Mouse (Mus musculus) limb, embryonic 14.5 days (tissue): ENCODE data around the gene Taf7l. TPM values are rescaled to one million over a fixed set of nuclear protein-coding genes. Genes with fewer than 3 reads are reported as not detected.

Experiments
- ATAC-seq: fragments of 200-750 bp; cut with Nextera tagmentation; 2 replicates; pipeline ENCODE4 v1.8.0; 2017; ENCODE audit warnings: low read depth, moderate number of reproducible peaks, moderate TSS enrichment; ENCODE audit not compliant: low FRiP score
- DNase-seq: peaks from one replicate; pipeline ENCODE4 v3.0.0-alpha.2; 2015; ENCODE audit warnings: low spot score
- H3K27ac ChIP-seq: fragments of 300-500 bp; sonication (generic); replicated peaks from 2 replicates; pipeline ENCODE4 v1.5.1; 2014; ENCODE audit warnings: low read depth, mild to moderate bottlenecking, low read length, moderate library complexity, mixed read lengths
- H3K27me3 ChIP-seq: fragments of 300-500 bp; sonication (generic); 2 replicates; pipeline ENCODE4 v1.6.1; 2014; ENCODE audit warnings: low read length, mixed read lengths; ENCODE audit not compliant: control insufficient read depth, insufficient read depth
- H3K36me3 ChIP-seq: fragments of 300-500 bp; sonication (generic); 2 replicates; pipeline ENCODE4 v1.6.1; 2014; ENCODE audit warnings: mild to moderate bottlenecking, low read length, moderate library complexity, mixed read lengths; ENCODE audit not compliant: control insufficient read depth, insufficient read depth
- H3K4me1 ChIP-seq: fragments of 300-500 bp; sonication (generic); 2 replicates; pipeline ENCODE4 v1.6.1; 2014; ENCODE audit warnings: antibody characterized with exemption, low read length, mixed read lengths; ENCODE audit not compliant: control insufficient read depth, insufficient read depth
- H3K4me2 ChIP-seq: fragments of 300-500 bp; sonication (generic); replicated peaks from 2 replicates; pipeline ENCODE4 v1.6.1; 2014; ENCODE audit warnings: low read depth, mild to moderate bottlenecking, low read length, moderate library complexity; ENCODE audit not compliant: severe bottlenecking
- H3K4me3 ChIP-seq: fragments of 300-500 bp; sonication (generic); replicated peaks from 2 replicates; pipeline ENCODE4 v1.5.1; 2014; ENCODE audit warnings: low read length
- H3K9ac ChIP-seq: fragments of 300-500 bp; sonication (generic); 2 replicates; pipeline ENCODE4 v1.6.1; 2014; ENCODE audit warnings: mild to moderate bottlenecking, low read depth, low read length, moderate library complexity; ENCODE audit not compliant: severe bottlenecking
- H3K9me3 ChIP-seq: fragments of 300-500 bp; sonication (generic); 2 replicates; pipeline ENCODE4 v1.6.1; 2016; ENCODE audit warnings: low read length; ENCODE audit not compliant: control insufficient read depth
- POLR2A ChIP-seq: fragments of 200-500 bp; IDR thresholded peaks from 2 replicates; pipeline ENCODE4 v1.8.0; 2012; ENCODE audit warnings: inconsistent platforms, mild to moderate bottlenecking, moderate library complexity, borderline replicate concordance; ENCODE audit not compliant: insufficient read depth, insufficient read length; ENCODE audit errors: extremely low read depth
- WGBS: fragments of 180-500 bp; shearing (Covaris S2); extraction: QIAGEN DNeasy Blood & Tissue Kit; methylation state at CpG from one replicate; pipeline ENCODE4 v1.1.7; 2014; 5-methylcytosine and 5-hydroxymethylcytosine counted together
- polyA plus RNA-seq, 2 experiments: library from polyadenylated mRNA; depleted of rRNA in 1 of 2; stranded (reverse) in 1 of 2; unstranded in 1 of 2; fragments of >200 nt; fragmentation: Nextera tagmentation in 1 of 2; extraction: Ambion mirVana in 1 of 2; gene quantifications; 2 replicates each; pipeline versions ENCODE4 v1.2.1 to v1.2.3; 2012 to 2014

Taf7l gene
- polyA plus RNA-seq, 2 experiments, result 0.28 to 0.94 TPM

DNA sequence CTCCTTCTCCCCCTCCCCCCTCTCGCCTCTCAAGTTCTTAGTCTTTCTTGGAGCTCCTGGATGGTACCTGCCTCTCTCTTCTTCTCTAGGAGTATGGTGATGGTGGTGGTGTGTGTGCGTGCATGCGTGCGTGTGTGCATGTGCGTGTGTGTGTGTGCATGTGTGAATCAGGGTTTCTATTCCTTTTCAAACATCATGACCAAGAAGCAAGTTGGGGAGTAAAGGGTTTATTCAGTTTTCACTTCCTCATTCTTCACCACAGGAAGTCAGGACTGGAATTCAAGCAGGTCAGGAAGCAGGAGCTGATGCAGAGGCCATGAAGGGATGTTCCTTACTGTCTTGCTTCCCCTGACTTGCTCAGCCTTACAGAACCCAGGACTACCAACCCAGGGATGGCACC lies 52.0 kb downstream of the Taf7l start:
- no peak for ATAC-seq
- Histone ChIP-seq H3K9ac (no peak overlapping the region), H3K27me3 (no peaks in the 10 kb centered on the region), H3K36me3 (no peaks in the 10 kb centered on the region), H3K9me3 (no peaks in the 10 kb centered on the region), H3K4me3 (no peak overlapping the region), H3K4me2 (no peak overlapping the region), H3K27ac (no peak overlapping the region), H3K4me1 (no peaks in the 10 kb centered on the region)
- no peak for DNase-seq
- TF ChIP-seq POLR2A, result no peak
- WGBS, result 89% methylated on average over 5 of the region's 5 CpGs

DNA sequence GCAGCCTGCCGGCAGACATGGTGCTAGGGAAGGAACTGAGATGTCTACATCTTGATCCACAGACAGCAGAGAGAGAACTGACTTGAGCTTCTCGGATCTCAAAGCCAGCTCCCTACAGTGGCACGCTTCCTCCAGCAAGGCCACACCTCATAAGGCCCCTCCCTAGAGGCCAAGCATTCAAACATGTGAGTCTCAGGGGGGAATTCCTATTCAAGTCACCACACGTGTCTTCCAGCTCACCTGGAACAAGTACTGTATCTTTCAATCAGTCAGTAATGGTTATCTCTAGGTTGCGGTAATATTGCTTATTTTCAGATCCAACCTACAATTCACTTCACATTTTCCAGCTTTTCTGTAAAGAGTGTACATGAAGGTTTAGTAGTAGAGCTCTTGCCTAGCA lies 56.2 kb downstream of the Taf7l start:
- ATAC-seq, result no peak
- H3K9me3 ChIP-seq, result no peaks in the 10 kb centered on the region
- no peak for TF ChIP-seq POLR2A

DNA sequence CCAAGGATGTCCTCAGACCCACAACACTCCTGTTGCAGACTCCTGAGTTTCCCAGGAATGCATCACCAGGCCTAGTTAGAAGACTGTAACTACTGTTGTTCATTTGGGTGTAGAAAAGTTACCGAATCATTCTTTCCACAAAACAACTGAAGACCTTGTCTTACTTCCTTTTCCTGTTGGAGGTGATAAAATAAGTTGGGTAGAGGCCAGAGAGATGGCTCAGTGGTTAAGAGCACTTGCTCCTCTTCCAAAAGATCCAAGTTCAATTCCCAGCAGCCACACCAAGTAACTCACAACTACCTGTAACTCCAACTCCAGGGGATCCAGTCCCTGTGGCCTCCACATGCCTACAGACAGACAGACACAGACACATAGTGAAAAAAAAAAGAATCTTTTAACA lies 64.2 kb downstream of the Taf7l start:
- DNase-seq (no peak), ATAC-seq (no peak)
- Histone ChIP-seq H3K9ac (no peak overlapping the region), H3K27me3 (no peaks in the 10 kb centered on the region), H3K36me3 (no peaks in the 10 kb centered on the region), H3K4me2 (no peak overlapping the region), H3K4me1 (no peaks in the 10 kb centered on the region), H3K9me3 (no peaks in the 10 kb centered on the region), H3K27ac (no peak overlapping the region), H3K4me3 (no peak overlapping the region)
- no peak for TF ChIP-seq POLR2A
- 76% methylated on average over 1 of the region's 1 CpGs for WGBS

More for the DNA sequence above, 56.2 kb downstream of the Taf7l start:
- no peaks in the 10 kb centered on the region for H3K36me3 ChIP-seq
- H3K27ac ChIP-seq, result no peak overlapping the region
- H3K4me3 ChIP-seq, result no peak overlapping the region
- 78% methylated on average over 5 of the region's 5 CpGs for WGBS
- DNase-seq, result no peak
- H3K4me1 ChIP-seq, result no peaks in the 10 kb centered on the region
- H3K4me2 ChIP-seq, result no peak overlapping the region
- H3K9ac ChIP-seq, result no peak overlapping the region
- H3K27me3 ChIP-seq, result no peaks in the 10 kb centered on the region

Other genes with a start within 250 kb of the Taf7l start
- gene Trmt2b, start 199.5 kb downstream of the Taf7l start, polyA plus RNA-seq (2012; rRNA removed), result 11.2 and 11.3 TPM in 2 replicates
- 16.3 and 18.2 TPM in 2 replicates for gene Trmt2b, start 199.5 kb downstream of the Taf7l start, polyA plus RNA-seq (2014; fragmentation: Nextera tagmentation; extraction: Ambion mirVana)
- 9.2 and 9.8 TPM in 2 replicates for gene Tmem35a, start 181.3 kb downstream of the Taf7l start, polyA plus RNA-seq (2012; rRNA removed)
- gene Tmem35a, start 181.3 kb downstream of the Taf7l start, polyA plus RNA-seq (2014; fragmentation: Nextera tagmentation; extraction: Ambion mirVana), result 7.4 and 9.6 TPM in 2 replicates
- 17.2 and 18.6 TPM in 2 replicates for gene Cenpi, start 168.4 kb downstream of the Taf7l start, polyA plus RNA-seq (2012; rRNA removed)
- gene Cenpi, start 168.4 kb downstream of the Taf7l start, polyA plus RNA-seq (2014; fragmentation: Nextera tagmentation; extraction: Ambion mirVana), result 29.4 and 31.9 TPM in 2 replicates
- gene Drp2, start 71.9 kb downstream of the Taf7l start, polyA plus RNA-seq (2012; rRNA removed), result 11.3 and 12.8 TPM in 2 replicates
- 3.2 and 3.6 TPM in 2 replicates for gene Drp2, start 71.9 kb downstream of the Taf7l start, polyA plus RNA-seq (2014; fragmentation: Nextera tagmentation; extraction: Ambion mirVana)
- gene Timm8a1, start 65.4 kb upstream of the Taf7l start, polyA plus RNA-seq (2012; rRNA removed), result 11.7 and 16.2 TPM in 2 replicates
- gene Timm8a1, start 65.4 kb upstream of the Taf7l start, polyA plus RNA-seq (2014; fragmentation: Nextera tagmentation; extraction: Ambion mirVana), result 66.2 and 67.1 TPM in 2 replicates
- 1.5 and 2.3 TPM in 2 replicates for gene Btk, start 107.1 kb upstream of the Taf7l start, polyA plus RNA-seq (2012; rRNA removed)
- 1.8 and 1.9 TPM in 2 replicates for gene Btk, start 107.1 kb upstream of the Taf7l start, polyA plus RNA-seq (2014; fragmentation: Nextera tagmentation; extraction: Ambion mirVana)
- 891 and 1,926 TPM in 2 replicates for gene Rpl36a, start 109.2 kb upstream of the Taf7l start, polyA plus RNA-seq (2012; rRNA removed)
- gene Rpl36a, start 109.2 kb upstream of the Taf7l start, polyA plus RNA-seq (2014; fragmentation: Nextera tagmentation; extraction: Ambion mirVana), result 471 and 533 TPM in 2 replicates
- 3.1 and 3.8 TPM in 2 replicates for gene Gla, start 124.6 kb upstream of the Taf7l start, polyA plus RNA-seq (2012; rRNA removed)
- 2.7 and 4.9 TPM in 2 replicates for gene Gla, start 124.6 kb upstream of the Taf7l start, polyA plus RNA-seq (2014; fragmentation: Nextera tagmentation; extraction: Ambion mirVana)
- 62.7 and 87.2 TPM in 2 replicates for gene Hnrnph2, start 124.7 kb upstream of the Taf7l start, polyA plus RNA-seq (2012; rRNA removed)
- 91.5 and 99.5 TPM in 2 replicates for gene Hnrnph2, start 124.7 kb upstream of the Taf7l start, polyA plus RNA-seq (2014; fragmentation: Nextera tagmentation; extraction: Ambion mirVana)
- gene Armcx4, start 210.0 kb upstream of the Taf7l start, polyA plus RNA-seq (2012; rRNA removed), result 22.3 and 30.9 TPM in 2 replicates
- 7.1 TPM in 2 replicates for gene Armcx4, start 210.0 kb upstream of the Taf7l start, polyA plus RNA-seq (2014; fragmentation: Nextera tagmentation; extraction: Ambion mirVana)
- 44.7 and 74.6 TPM in 2 replicates for gene Armcx1, start 241.5 kb upstream of the Taf7l start, polyA plus RNA-seq (2012; rRNA removed)
- gene Armcx1, start 241.5 kb upstream of the Taf7l start, polyA plus RNA-seq (2014; fragmentation: Nextera tagmentation; extraction: Ambion mirVana), result 50.3 and 55.5 TPM in 2 replicates